8 mouse cellular contexts compared by ENCODE assay signal in the genomic region with DNA sequence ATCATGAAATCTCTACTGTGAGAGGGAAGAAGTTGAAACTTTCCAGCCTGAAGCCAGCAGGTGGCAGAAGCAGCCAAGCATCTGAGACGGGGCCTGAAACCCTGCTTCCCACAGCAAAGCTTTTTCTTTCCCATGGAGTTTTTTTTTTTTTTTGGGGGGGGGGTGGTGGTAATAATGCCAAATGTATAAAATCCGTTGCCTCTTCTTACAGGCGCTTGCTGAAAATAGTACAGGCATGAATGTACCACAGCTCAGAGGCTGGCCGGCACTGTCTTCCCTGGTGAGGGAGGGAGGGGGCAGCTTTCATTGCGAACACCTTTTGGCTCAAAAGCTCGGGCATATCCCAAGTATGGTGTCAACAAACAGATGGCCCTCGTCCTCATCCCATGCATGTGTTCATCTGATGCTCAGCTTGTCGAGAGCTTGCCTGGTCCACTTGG. TPM values are rescaled to one million over a fixed set of nuclear protein-coding genes. Genes with fewer than 3 reads are reported as not detected.
DNase-seq lines count a peak whose midpoint lies in the region; ATAC-seq lines count a peak whose summit lies in the region.

No protein-coding gene starts in this region.

- H3K9me3 ChIP-seq in midbrain, embryonic 10.5 days (replicated peaks): no peaks in the 10 kb centered on the region
- H3K9me3 ChIP-seq in midbrain, embryonic 15.5 days: no peaks in the 10 kb centered on the region
- no peaks in the 10 kb centered on the region for H3K9me3 ChIP-seq in hindbrain, embryonic 13.5 days

- 52% methylated on average over 8 of the region's 8 CpGs for WGBS in midbrain, embryonic 10.5 days
- WGBS in midbrain, embryonic 15.5 days: 33% methylated on average over 8 of the region's 8 CpGs
- 47% methylated on average over 8 of the region's 8 CpGs for WGBS in hindbrain, embryonic 13.5 days

- no peak overlapping the region for H3K27ac ChIP-seq in midbrain, embryonic 10.5 days (replicated peaks)
- H3K27ac ChIP-seq in midbrain, embryonic 15.5 days: no peak overlapping the region
- peak overlapping the region; percentile 36; the same call in 1 of the 2 replicates for H3K27ac ChIP-seq in hindbrain, embryonic 13.5 days

- no peak; the same call in 1 of the 2 replicates for ATAC-seq in midbrain, embryonic 15.5 days (replicated peaks)
- ATAC-seq in hindbrain, embryonic 13.5 days (ENCODE audit: low FRiP score): no peak
- no peak for ATAC-seq in erythroid progenitor cell, adult 5-6 weeks (replicated peaks; ENCODE audit: low FRiP score, poor library complexity, severe bottlenecking)

- H3K4me1 ChIP-seq in midbrain, embryonic 10.5 days: peaks cover 4% of the 10 kb centered on the region; the same call in 1 of the 2 replicates
- peaks cover 5% of the 10 kb centered on the region; the same call in 1 of the 2 replicates for H3K4me1 ChIP-seq in midbrain, embryonic 15.5 days
- H3K4me1 ChIP-seq in hindbrain, embryonic 13.5 days (replicated peaks): peaks cover 14% of the 10 kb centered on the region

- no peak overlapping the region for H3K9ac ChIP-seq in midbrain, embryonic 15.5 days
- H3K9ac ChIP-seq in hindbrain, embryonic 13.5 days: no peak overlapping the region

- H3K4me2 ChIP-seq in midbrain, embryonic 15.5 days: no peak overlapping the region
- no peak overlapping the region for H3K4me2 ChIP-seq in hindbrain, embryonic 13.5 days

- H3K4me3 ChIP-seq in midbrain, embryonic 10.5 days: no peak overlapping the region
- no peak overlapping the region for H3K4me3 ChIP-seq in midbrain, embryonic 15.5 days
- no peak overlapping the region for H3K4me3 ChIP-seq in hindbrain, embryonic 13.5 days

- DNase-seq in adrenal gland, postnatal 10 days: peak; percentile 32
- DNase-seq in adrenal gland, adult 8-10 months: no peak
- DNase-seq in midbrain, embryonic 10.5 days (ENCODE audit: low spot score): peak; percentile 23
- DNase-seq in lung, postnatal 14 days: peak; percentile 6
- no peak for DNase-seq in yolk sac, embryonic 10.5 days (ENCODE audit: low spot score)

- no peaks in the 10 kb centered on the region for H3K27me3 ChIP-seq in midbrain, embryonic 10.5 days (ENCODE audit: low read depth, poor library complexity, severe bottlenecking)
- H3K27me3 ChIP-seq in midbrain, embryonic 15.5 days (replicated peaks): no peaks in the 10 kb centered on the region
- H3K27me3 ChIP-seq in hindbrain, embryonic 13.5 days: no peaks in the 10 kb centered on the region

- no peaks in the 10 kb centered on the region for H3K36me3 ChIP-seq in midbrain, embryonic 10.5 days
- H3K36me3 ChIP-seq in midbrain, embryonic 15.5 days (replicated peaks): no peaks in the 10 kb centered on the region
- no peaks in the 10 kb centered on the region for H3K36me3 ChIP-seq in hindbrain, embryonic 13.5 days

RNA-seq across cellular contexts. Expression of a gene that starts 51.0 kb away (rescaled TPM):
- total RNA-seq in adrenal gland, postnatal 10 days (2021): under 1 TPM; 0.30 to 0.42 TPM
- not detected for total RNA-seq in adrenal gland, adult 8-10 months (2022)
- polyA plus RNA-seq in midbrain, embryonic 10.5 days (2016; fragmentation: Nextera tagmentation; extraction: Ambion mirVana): 6.3 and 7.7 TPM in 2 replicates
- 35.1 and 35.5 TPM in 2 replicates for polyA plus RNA-seq in midbrain, embryonic 15.5 days (2015; fragmentation: Nextera tagmentation; extraction: Ambion mirVana)
- 42.7 and 45.3 TPM in 2 replicates for polyA plus RNA-seq in hindbrain, embryonic 13.5 days (2015; fragmentation: Nextera tagmentation; extraction: Ambion mirVana)
- total RNA-seq in erythroid progenitor cell, adult 5-6 weeks (2015; ENCODE audit: low replicate concordance): not detected in 2 replicates
- not detected in 2 replicates for total RNA-seq in erythroid progenitor cell, adult 5-6 weeks (2017; ENCODE audit: low replicate concordance)

Comparison
In these comparisons a context has a peak if more than half of its experiments do, and no peak if none do; other contexts are left out.
1. DNase-seq: peak in adrenal gland, postnatal 10 days (single experiment), midbrain, embryonic 10.5 days (single experiment) and lung, postnatal 14 days (single experiment); none in adrenal gland, adult 8-10 months (single experiment) and yolk sac, embryonic 10.5 days (single experiment).